Mouse (Mus musculus) heart, embryonic 12.5 days (tissue): ENCODE results near the gene Sdc4. TPM values are rescaled to one million over a fixed set of nuclear protein-coding genes. Genes with fewer than 3 reads are reported as not detected.
A peak's percentile ranks its signal among the peaks of the same experiment; 100 is the strongest.

Source experiments
- ATAC-seq: fragments of 200-750 bp; cut with Nextera tagmentation; 2 replicates; pipeline ENCODE4 v1.8.0; 2017; ENCODE audit warnings: moderate TSS enrichment, moderate library complexity; ENCODE audit not compliant: insufficient number of reproducible peaks, low FRiP score
- H3K27ac ChIP-seq: fragments of 300-500 bp; sonication (generic); 2 replicates; pipeline ENCODE4 v1.5.1; 2016; ENCODE audit warnings: mild to moderate bottlenecking, moderate library complexity; ENCODE audit not compliant: poor library complexity, severe bottlenecking
- H3K27me3 ChIP-seq: fragments of 300-500 bp; sonication (generic); replicated peaks from 2 replicates; pipeline ENCODE4 v1.6.1; 2016; ENCODE audit warnings: mild to moderate bottlenecking, moderate library complexity
- H3K36me3 ChIP-seq: fragments of 300-500 bp; sonication (generic); 2 replicates; pipeline ENCODE4 v1.6.1; 2016; ENCODE audit warnings: mild to moderate bottlenecking, moderate library complexity
- H3K4me1 ChIP-seq: fragments of 300-500 bp; sonication (generic); replicated peaks from 2 replicates; pipeline ENCODE4 v1.6.1; 2016; ENCODE audit warnings: mild to moderate bottlenecking
- H3K4me2 ChIP-seq: fragments of 300-500 bp; sonication (generic); 2 replicates; pipeline ENCODE4 v1.6.1; 2016; ENCODE audit warnings: mild to moderate bottlenecking, moderate library complexity
- H3K4me3 ChIP-seq: fragments of 300-500 bp; sonication (generic); 2 replicates; pipeline ENCODE4 v1.5.1; 2016; ENCODE audit warnings: mild to moderate bottlenecking
- H3K9ac ChIP-seq: fragments of 300-500 bp; sonication (generic); 2 replicates; pipeline ENCODE4 v1.6.1; 2016; ENCODE audit warnings: mild to moderate bottlenecking, moderate library complexity
- H3K9me3 ChIP-seq: fragments of 300-500 bp; sonication (generic); replicated peaks from 2 replicates; pipeline ENCODE4 v1.6.1; 2016; ENCODE audit warnings: mild to moderate bottlenecking, moderate library complexity
- WGBS: fragments of 180-500 bp; shearing (Covaris S2); methylation state at CpG from one replicate; pipeline ENCODE4 v1.1.7; 2016; 5-methylcytosine and 5-hydroxymethylcytosine counted together
- polyA plus RNA-seq: library from polyadenylated mRNA; unstranded; fragments of >200 nt; fragmentation: Nextera tagmentation; extraction: Ambion mirVana; gene quantifications from 2 replicates; pipeline ENCODE4 v1.2.1, GENCODE M21; 2016

Gene Sdc4
- polyA plus RNA-seq, 1 experiment from 2014 or later, result 40.6 TPM

DNA sequence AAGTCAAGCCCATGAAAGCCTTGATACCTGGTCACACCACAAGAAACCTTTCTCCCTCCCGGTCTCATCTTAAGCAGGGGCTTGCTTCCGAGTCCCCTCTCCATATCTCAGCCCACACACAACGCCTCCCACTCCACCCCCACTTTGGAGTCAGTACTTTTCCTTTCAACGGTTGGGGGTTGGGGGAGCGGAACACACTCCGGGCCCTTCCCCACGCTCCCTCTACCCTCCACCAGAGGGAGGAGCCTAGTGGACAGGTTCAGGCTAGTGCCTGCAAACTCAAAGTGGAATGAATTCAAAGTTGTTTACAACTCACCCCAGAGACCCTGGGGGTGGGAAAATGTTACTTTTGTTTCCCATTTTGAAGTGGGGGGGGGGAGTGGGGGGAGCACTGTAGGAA, 13.0 kb downstream of the Sdc4 start:
- H3K4me1 ChIP-seq, result peaks cover 62% of the 10 kb centered on the region
- no peak overlapping the region for H3K27ac ChIP-seq
- H3K4me3 ChIP-seq, result no peak overlapping the region
- H3K36me3 ChIP-seq, result peaks cover 38% of the 10 kb centered on the region
- no peaks in the 10 kb centered on the region for H3K9me3 ChIP-seq
- H3K4me2 ChIP-seq, result peak overlapping the region; percentile 22
- WGBS, result 5% methylated on average over 7 of the region's 7 CpGs
- no peak overlapping the region for H3K9ac ChIP-seq
- H3K27me3 ChIP-seq, result peaks cover 4% of the 10 kb centered on the region
- peak; percentile 49; the same call in 1 of the 2 replicates for ATAC-seq

DNA sequence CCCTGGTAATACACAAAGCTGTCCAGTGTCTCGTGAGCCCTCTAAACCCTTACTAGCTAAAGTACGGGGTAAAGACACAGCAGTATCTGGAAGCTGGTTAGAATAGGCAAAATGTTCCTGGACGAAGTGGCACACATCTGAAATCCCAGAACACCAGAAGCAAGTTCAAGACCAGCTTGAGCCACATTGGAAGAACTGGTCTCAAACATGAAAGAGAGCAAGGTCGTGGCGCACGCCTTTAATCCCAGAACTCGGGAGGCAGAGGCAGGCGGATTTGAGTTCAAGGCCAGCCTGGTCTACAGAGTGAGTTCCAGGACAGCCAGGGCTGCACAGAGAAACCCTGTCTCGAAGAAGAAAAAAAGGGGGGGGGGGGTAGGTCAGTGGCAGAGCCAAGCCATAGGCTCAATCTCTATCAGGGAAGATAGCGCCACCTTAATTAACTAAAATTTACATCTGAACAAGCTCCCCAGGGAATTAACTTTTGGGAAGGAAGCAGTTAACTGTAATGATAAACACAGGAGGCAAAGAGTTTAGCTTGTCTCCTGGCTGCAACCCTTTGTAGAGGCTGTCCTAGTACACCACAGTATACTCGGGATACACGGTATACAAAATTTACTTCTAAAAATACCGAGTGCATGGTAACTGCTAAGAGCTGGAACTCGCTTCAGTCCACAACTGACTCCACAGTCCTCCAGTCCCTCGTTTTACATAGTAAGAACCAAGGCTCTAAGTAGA, 13.6 kb downstream of the Sdc4 start:
- H3K27ac ChIP-seq, result 0 out of 2 replicates have a peak overlapping the region, but pooled peaks have one; percentile 8
- peaks cover 4% of the 10 kb centered on the region for H3K27me3 ChIP-seq
- WGBS, result 48% methylated on average over 15 of the region's 15 CpGs
- ATAC-seq, result no peak
- H3K4me1 ChIP-seq, result peaks cover 56% of the 10 kb centered on the region
- no peak overlapping the region for H3K4me2 ChIP-seq
- H3K9ac ChIP-seq, result no peak overlapping the region
- H3K9me3 ChIP-seq, result no peaks in the 10 kb centered on the region
- no peak overlapping the region for H3K4me3 ChIP-seq
- H3K36me3 ChIP-seq, result peaks cover 39% of the 10 kb centered on the region

DNA sequence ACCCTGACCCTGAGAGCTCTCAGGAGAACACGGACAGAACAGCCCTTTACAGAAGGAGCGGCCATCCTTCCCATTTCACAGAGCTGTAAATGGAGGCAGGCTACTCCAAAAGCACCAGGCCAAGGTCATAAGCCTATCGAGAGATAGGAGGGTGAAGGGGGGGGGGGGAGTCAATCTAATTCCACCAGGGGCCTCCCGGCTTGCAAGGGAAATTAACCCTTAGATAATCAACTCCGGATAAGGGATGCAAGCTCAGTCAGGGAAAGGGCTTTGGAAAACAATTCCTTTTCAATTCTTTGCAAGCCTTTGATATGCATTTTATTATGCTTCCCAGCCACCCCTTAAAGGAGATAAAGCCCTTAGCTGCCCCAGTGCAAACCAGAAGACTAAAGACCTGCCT, 15.2 kb downstream of the Sdc4 start:
- Histone ChIP-seq H3K27ac (no peak overlapping the region), H3K4me3 (no peak overlapping the region), H3K27me3 (peaks cover 4% of the 10 kb centered on the region), H3K9ac (no peak overlapping the region), H3K4me2 (no peak overlapping the region), H3K9me3 (no peaks in the 10 kb centered on the region; the same call in 1 of the 2 replicates), H3K4me1 (peaks cover 45% of the 10 kb centered on the region), H3K36me3 (peaks cover 50% of the 10 kb centered on the region)
- WGBS, result 34% methylated on average over 5 of the region's 5 CpGs
- no peak for ATAC-seq

DNA sequence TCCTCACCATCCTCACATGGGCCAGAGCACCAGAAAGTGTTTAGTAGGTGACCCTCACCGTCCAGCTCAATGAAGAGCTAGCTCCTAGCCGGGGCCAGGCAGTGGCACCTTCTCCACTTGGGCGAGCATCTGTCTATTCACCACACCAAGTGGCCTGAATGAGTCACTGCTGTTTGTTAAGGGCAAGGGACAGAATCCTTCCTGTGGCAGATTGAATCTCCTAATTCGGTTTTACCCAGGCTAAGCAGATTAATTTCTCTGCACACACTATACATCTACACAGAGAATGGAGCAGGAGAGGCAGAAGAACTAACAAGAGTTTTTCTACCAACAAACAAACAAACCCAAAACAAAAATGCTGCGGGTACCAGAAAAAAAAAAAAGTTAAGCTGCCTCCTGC, 16.7 kb downstream of the Sdc4 start:
- Histone ChIP-seq H3K27ac (no peak overlapping the region), H3K4me2 (no peak overlapping the region), H3K4me3 (no peak overlapping the region), H3K36me3 (peaks cover 54% of the 10 kb centered on the region), H3K9me3 (no peaks in the 10 kb centered on the region; the same call in 1 of the 2 replicates), H3K4me1 (peaks cover 34% of the 10 kb centered on the region), H3K27me3 (peaks cover 4% of the 10 kb centered on the region), H3K9ac (no peak overlapping the region)
- ATAC-seq, result no peak
- 80% methylated on average over 5 of the region's 5 CpGs for whole genome bisulfite sequencing

DNA sequence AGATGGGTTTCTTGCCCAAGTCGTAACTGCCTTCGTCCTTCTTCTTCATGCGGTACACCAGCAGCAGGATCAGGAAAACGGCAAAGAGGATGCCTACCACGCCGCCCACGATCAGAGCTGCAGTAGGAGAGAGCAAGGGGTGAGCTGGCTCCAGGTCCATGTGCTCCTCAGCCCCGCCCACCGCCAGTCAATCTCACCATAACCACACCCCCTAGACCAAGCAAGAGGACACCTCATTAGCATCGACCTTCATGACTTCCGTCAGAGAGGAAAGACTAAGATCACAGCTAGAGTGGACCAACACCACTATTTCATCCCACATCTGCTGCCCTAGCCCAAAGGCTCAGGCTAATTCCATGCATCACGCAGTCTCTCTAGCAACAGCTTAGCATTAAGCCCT, 17.6 kb downstream of the Sdc4 start:
- Histone ChIP-seq H3K36me3 (peaks cover 54% of the 10 kb centered on the region), H3K4me1 (peaks cover 26% of the 10 kb centered on the region), H3K4me2 (no peak overlapping the region), H3K9me3 (no peaks in the 10 kb centered on the region; the same call in 1 of the 2 replicates), H3K27me3 (peaks cover 4% of the 10 kb centered on the region), H3K9ac (no peak overlapping the region), H3K4me3 (no peak overlapping the region), H3K27ac (no peak overlapping the region)
- ATAC-seq, result no peak
- WGBS, result 24% methylated on average over 12 of the region's 12 CpGs

DNA sequence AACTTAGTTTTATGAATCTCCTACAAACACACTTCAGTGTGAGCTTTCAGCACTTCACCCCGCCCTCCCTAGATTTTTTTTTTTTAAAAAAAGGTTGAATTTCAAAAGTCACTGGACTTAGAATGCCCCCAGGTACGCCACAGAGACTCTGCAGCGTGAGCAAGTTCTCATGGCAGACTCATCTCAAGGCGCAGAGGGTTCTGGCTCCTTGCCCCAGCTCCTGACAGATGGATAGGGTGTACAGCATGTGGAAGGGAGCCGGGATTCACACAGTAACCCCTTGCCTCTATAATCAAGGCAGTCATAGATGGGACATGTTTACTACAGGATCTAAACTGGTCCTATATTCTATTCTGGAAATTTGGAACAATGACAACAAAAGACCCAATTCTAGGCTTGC, 18.3 kb downstream of the Sdc4 start:
- H3K4me1 ChIP-seq, result peaks cover 19% of the 10 kb centered on the region
- no peak overlapping the region for H3K9ac ChIP-seq
- H3K27me3 ChIP-seq, result peaks cover 4% of the 10 kb centered on the region
- no peak overlapping the region for H3K27ac ChIP-seq
- H3K36me3 ChIP-seq, result peaks cover 54% of the 10 kb centered on the region
- H3K4me3 ChIP-seq, result no peak overlapping the region
- WGBS, result 79% methylated on average over 5 of the region's 5 CpGs
- no peak for ATAC-seq
- H3K4me2 ChIP-seq, result no peak overlapping the region
- H3K9me3 ChIP-seq, result no peaks in the 10 kb centered on the region; the same call in 1 of the 2 replicates

DNA sequence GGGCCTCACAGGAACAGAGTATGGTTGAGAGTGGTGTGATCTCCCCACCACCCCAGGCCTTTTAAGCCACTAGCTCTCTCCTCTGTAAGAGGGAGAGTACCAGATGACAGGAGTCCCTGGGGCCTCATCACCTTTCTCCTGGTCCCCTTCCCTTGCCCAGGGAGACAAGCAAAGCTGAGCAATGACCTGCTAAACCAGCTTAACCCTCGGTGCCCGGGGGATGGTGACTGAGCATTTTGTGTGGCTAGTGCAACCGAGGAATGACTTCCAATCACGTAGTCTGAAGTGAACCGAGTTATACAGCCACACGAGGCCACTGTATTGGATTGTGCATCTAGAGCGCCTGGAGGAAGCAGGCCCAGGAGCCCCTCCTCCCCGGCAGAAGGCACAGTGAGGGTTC, 19.3 kb downstream of the Sdc4 start:
- no peak for ATAC-seq
- peaks cover 50% of the 10 kb centered on the region for H3K36me3 ChIP-seq
- 84% methylated on average over 8 of the region's 8 CpGs for WGBS
- H3K4me2 ChIP-seq, result no peak overlapping the region
- peaks cover 15% of the 10 kb centered on the region for H3K4me1 ChIP-seq
- H3K27ac ChIP-seq, result no peak overlapping the region
- no peak overlapping the region for H3K4me3 ChIP-seq
- no peaks in the 10 kb centered on the region; the same call in 1 of the 2 replicates for H3K9me3 ChIP-seq
- no peak overlapping the region for H3K9ac ChIP-seq
- H3K27me3 ChIP-seq, result peaks cover 1% of the 10 kb centered on the region

DNA sequence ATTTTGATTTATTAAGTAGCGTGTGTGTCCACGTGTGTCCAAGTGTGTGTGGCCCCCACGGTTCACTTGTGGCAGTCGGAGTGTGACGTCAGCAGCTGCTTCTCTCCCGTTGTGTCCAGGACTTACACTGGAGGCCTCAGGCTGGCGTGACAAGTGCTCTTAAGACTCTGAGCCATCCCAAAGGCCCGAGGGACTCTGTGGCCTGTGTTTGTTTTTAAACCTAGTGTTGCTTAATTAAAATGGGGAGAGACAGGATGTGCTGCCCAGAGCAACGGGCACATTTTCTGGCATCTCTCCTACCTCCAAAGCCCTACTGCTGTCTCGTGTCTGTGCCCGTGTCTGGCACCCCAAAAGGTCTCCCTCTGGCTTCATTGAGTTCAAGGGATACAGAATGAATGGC, 20.2 kb downstream of the Sdc4 start:
- no peak for ATAC-seq
- WGBS, result 84% methylated on average over 11 of the region's 11 CpGs
- H3K27me3 ChIP-seq, result peaks cover 2% of the 10 kb centered on the region; the same call in 1 of the 2 replicates

DNA sequence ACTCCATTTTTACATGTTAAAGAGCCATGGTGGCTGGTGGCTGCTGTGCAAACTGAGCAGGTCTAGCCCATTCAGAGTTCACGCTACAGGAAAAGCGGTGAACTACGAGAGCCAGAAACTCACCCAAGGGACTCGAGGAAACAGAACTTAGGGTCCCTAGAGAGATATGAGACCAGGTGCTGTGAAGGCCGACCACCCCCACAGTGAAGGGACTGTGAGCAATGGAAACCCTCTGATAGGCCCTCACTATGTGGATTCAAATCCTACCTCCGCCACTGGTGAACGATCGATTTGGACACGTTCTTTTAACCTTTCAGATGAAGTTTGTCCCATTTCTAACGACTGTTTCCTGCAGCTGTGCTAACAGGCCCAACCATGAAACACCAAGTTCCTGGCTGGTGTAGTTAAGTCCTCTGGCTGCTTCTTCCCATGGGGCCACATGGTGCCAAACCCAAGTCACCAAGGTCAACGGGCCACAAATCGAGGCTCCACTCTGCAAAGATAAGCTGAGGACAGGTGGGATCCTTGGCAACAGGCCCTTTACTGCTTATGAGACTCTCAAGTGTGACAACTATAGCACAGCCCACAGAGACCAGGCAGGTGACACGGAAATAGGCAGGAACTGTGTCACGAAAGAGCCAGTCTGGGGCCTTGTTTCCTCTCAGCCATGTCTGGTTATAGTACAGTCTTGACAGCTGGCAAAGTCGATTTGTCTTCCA, 20.9 kb downstream of the Sdc4 start:
- no peak overlapping the region for H3K4me2 ChIP-seq
- H3K9ac ChIP-seq, result no peak overlapping the region
- H3K36me3 ChIP-seq, result peaks cover 35% of the 10 kb centered on the region
- H3K4me1 ChIP-seq, result peaks cover 14% of the 10 kb centered on the region; the same call in 1 of the 2 replicates
- no peak overlapping the region for H3K27ac ChIP-seq
- H3K4me3 ChIP-seq, result no peak overlapping the region
- no peak for ATAC-seq
- 76% methylated on average over 15 of the region's 15 CpGs for WGBS
- no peaks in the 10 kb centered on the region; the same call in 1 of the 2 replicates for H3K9me3 ChIP-seq
- peaks cover 4% of the 10 kb centered on the region; the same call in 1 of the 2 replicates for H3K27me3 ChIP-seq

More for the DNA sequence above, 20.2 kb downstream of the Sdc4 start:
- H3K4me3 ChIP-seq, result no peak overlapping the region
- H3K9me3 ChIP-seq, result no peaks in the 10 kb centered on the region; the same call in 1 of the 2 replicates
- H3K4me2 ChIP-seq, result no peak overlapping the region
- H3K9ac ChIP-seq, result no peak overlapping the region
- H3K27ac ChIP-seq, result no peak overlapping the region
- H3K36me3 ChIP-seq, result peaks cover 41% of the 10 kb centered on the region
- peaks cover 12% of the 10 kb centered on the region; the same call in 1 of the 2 replicates for H3K4me1 ChIP-seq

DNA sequence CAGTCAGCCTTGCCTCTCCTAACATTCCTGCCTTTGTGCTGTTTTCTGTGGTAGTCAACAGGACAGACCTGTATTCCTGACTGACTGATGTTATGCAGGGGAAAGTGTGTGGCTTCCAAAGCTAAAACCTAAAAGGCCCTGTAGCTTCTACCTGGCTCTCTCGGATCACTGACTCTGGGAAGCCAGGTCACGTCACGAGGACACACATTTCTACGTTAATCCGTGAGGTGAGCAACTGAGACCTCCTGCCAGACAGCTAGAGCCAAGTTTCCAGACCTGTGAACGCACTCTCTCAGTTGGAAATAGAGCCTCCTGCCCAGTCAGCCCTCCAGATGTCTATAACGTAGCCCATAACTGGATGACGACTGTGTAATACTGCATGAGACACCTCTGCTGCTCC, 21.7 kb downstream of the Sdc4 start:
- H3K27ac ChIP-seq, result no peak overlapping the region
- H3K27me3 ChIP-seq, result peaks cover 4% of the 10 kb centered on the region; the same call in 1 of the 2 replicates
- no peak overlapping the region for H3K4me3 ChIP-seq
- no peak overlapping the region for H3K9ac ChIP-seq
- no peak overlapping the region for H3K4me2 ChIP-seq
- no peak for ATAC-seq
- WGBS, result 84% methylated on average over 8 of the region's 8 CpGs
- H3K36me3 ChIP-seq, result peaks cover 27% of the 10 kb centered on the region
- peaks cover 14% of the 10 kb centered on the region; the same call in 1 of the 2 replicates for H3K4me1 ChIP-seq
- H3K9me3 ChIP-seq, result no peaks in the 10 kb centered on the region; the same call in 1 of the 2 replicates

DNA sequence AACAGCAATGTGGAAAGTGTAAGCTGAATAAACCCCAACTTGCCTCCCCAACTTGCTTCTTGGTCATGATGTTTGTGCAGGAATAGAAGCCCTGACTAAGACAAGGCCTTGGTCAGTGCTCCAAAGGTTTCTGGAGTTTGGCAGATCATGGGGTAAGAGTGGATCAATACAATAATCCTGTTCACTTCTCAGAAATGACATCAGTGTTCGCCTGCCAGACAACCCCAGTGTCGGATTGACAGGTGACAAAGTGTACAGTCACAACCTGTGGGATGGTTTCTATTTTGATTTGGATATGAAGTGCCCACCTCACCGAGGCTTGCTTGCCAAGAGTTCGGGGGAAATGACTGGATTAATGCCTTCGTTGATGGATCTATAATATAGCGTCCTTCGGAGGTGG, 22.4 kb downstream of the Sdc4 start:
- 82% methylated on average over 7 of the region's 7 CpGs for WGBS
- Histone ChIP-seq H3K4me2 (no peak overlapping the region), H3K4me1 (peaks cover 14% of the 10 kb centered on the region; the same call in 1 of the 2 replicates), H3K9me3 (no peaks in the 10 kb centered on the region; the same call in 1 of the 2 replicates), H3K27ac (no peak overlapping the region), H3K9ac (no peak overlapping the region), H3K36me3 (peaks cover 20% of the 10 kb centered on the region), H3K27me3 (peaks cover 4% of the 10 kb centered on the region; the same call in 1 of the 2 replicates), H3K4me3 (no peak overlapping the region)
- no peak for ATAC-seq
